Mouse (Mus musculus) heart, adult 2 months (tissue): ENCODE results near the gene Larp6. TPM values are rescaled to one million over a fixed set of nuclear protein-coding genes. Genes with fewer than 3 reads are reported as not detected.

Experiments used
- DNase-seq, 2 experiments: peaks; one replicate each; pipeline ENCODE4 v3.0.0; 2021
- H3K27ac ChIP-seq: fragments of 200-600 bp; 2 replicates; pipeline ENCODE4 v1.8.1; 2022
- H3K27me3 ChIP-seq: fragments of 200-500 bp; 2 replicates; pipeline ENCODE4 v1.6.1; 2012; ENCODE audit warnings: mild to moderate bottlenecking, low read length, inconsistent platforms, mixed read lengths; ENCODE audit not compliant: control insufficient read depth, insufficient read depth
- H3K36me3 ChIP-seq: fragments of 200-500 bp; 2 replicates; pipeline ENCODE4 v1.6.1; 2012; ENCODE audit warnings: low read length, inconsistent platforms; ENCODE audit not compliant: control insufficient read depth, insufficient read depth
- H3K4me1 ChIP-seq: fragments of 200-500 bp; 2 replicates; pipeline ENCODE4 v1.6.1; 2011; ENCODE audit warnings: low read length; ENCODE audit not compliant: control insufficient read depth, insufficient read depth
- H3K4me3 ChIP-seq: fragments of 200-600 bp; 2 replicates; pipeline ENCODE4 v1.8.1; 2022
- H3K79me2 ChIP-seq: fragments of 200-500 bp; replicated peaks from 2 replicates; pipeline ENCODE4 v1.6.1; 2012; ENCODE audit warnings: mild to moderate bottlenecking, inconsistent platforms, low read length, moderate library complexity, mixed read lengths; ENCODE audit not compliant: control insufficient read depth, insufficient read depth
- H3K9ac ChIP-seq: fragments of 200-500 bp; 2 replicates; pipeline ENCODE4 v1.6.1; 2012; ENCODE audit warnings: low read depth, mild to moderate bottlenecking, control low read depth, inconsistent platforms, low read length, mixed read lengths
- CTCF ChIP-seq: fragments of 200-600 bp; IDR thresholded peaks from 2 replicates; pipeline ENCODE4 v1.8.1; 2022; ENCODE audit warnings: antibody characterized with exemption, mild to moderate bottlenecking, moderate library complexity
- EP300 ChIP-seq: fragments of 200-500 bp; IDR thresholded peaks from 2 replicates; pipeline ENCODE4 v1.6.1; 2011; ENCODE audit warnings: low read depth, low read length, control low read depth; ENCODE audit not compliant: insufficient read depth
- POLR2A ChIP-seq: fragments of 200-500 bp; IDR thresholded peaks from 2 replicates; pipeline ENCODE4 v1.6.1; 2011; ENCODE audit warnings: mild to moderate bottlenecking, low read depth, low read length, control low read depth; ENCODE audit not compliant: insufficient read depth
- WGBS: fragments of 180-500 bp; shearing (Covaris S2); methylation state at CpG from one replicate; pipeline ENCODE4 v1.1.7; 2018; 5-methylcytosine and 5-hydroxymethylcytosine counted together
- intact Hi-C: fragments of 180-260 bp; cut with DNase I; formaldehyde crosslinking; loops from one replicate; pipeline ENCODE4 v1.15.1; 2025
- polyA plus RNA-seq: library from polyadenylated mRNA; depleted of rRNA; stranded (reverse); fragments of >200 nt; gene quantifications from 2 replicates; pipeline ENCODE4 v1.2.3, GENCODE M21; 2012
- total RNA-seq, 2 experiments: library from RNA; stranded (reverse); gene quantifications; 2 replicates each; pipeline ENCODE4 v1.2.3; 2021

Gene Larp6
- total and polyA plus RNA-seq, 3 experiments, result 0.94 to 1.9 (median 1.7) TPM

DNA sequence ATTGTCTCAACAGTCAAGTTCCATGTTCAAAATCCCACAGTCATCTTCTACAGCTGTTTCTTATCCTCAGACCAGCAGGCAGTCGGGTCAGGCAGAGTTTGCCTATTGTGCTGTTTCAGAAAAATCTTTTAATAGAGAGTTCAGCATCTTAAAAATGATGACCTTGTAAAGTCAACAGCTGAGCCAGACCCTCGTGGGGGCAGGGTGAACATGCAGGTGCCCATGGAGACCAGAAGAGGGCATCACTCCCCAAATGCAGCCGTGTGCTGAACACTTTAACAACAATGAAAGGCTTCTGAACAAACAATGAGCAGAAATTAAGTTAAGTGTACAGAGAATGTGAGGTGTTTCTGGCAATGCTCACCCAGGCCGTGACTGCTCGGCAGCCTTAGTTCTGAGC lies 3.0 kb downstream of the Larp6 start:
- 51% methylated on average over 5 of the region's 5 CpGs for WGBS
- TF ChIP-seq CTCF (peak; percentile 56), POLR2A (no peak), EP300 (no peak)
- H3K9ac ChIP-seq, result no peak overlapping the region
- no peak overlapping the region for H3K27ac ChIP-seq
- no peak for DNase-seq
- no peaks in the 10 kb centered on the region for H3K27me3 ChIP-seq
- H3K4me1 ChIP-seq, result no peaks in the 10 kb centered on the region
- no peaks in the 10 kb centered on the region for H3K79me2 ChIP-seq
- no peaks in the 10 kb centered on the region for H3K36me3 ChIP-seq
- intact Hi-C loops, result loop anchor here (5.0 kb wide), 1 partner anchor 141 kb away; no protein-coding TSS in a partner anchor
- no peak overlapping the region for H3K4me3 ChIP-seq

DNA sequence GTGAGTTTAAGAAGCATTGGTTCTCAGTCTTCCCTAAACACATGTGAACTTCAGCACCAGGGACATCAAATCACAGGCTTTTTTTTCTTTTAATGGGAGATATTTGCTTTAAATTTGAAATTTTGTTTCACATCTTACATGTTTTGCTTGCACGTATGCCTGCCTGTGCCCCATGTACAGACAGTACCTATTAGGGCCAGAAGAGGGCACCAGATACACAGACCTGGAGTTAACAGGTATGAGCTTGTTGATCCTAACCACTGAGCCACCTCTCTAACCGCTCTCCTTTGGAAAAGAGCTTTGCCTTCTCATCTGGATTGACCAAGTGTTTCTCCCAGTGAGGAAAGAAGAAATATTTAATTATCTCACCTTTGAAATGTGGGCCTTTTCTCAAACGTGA lies 5.5 kb downstream of the Larp6 start:
- WGBS, result 47% methylated on average over 3 of the region's 3 CpGs
- TF ChIP-seq CTCF, result peak; percentile 95
- no peak for TF ChIP-seq EP300
- no peaks in the 10 kb centered on the region for H3K79me2 ChIP-seq
- H3K4me3 ChIP-seq, result no peak overlapping the region
- H3K4me1 ChIP-seq, result no peaks in the 10 kb centered on the region
- intact Hi-C loops, result loop anchor here (1.0 to 5.0 kb wide), 2 partner anchors 26 to 139 kb away; no protein-coding TSS in a partner anchor
- no peaks in the 10 kb centered on the region for H3K27me3 ChIP-seq
- H3K9ac ChIP-seq, result no peak overlapping the region
- DNase-seq, result peak; percentile 41 to 59
- H3K36me3 ChIP-seq, result no peaks in the 10 kb centered on the region
- H3K27ac ChIP-seq, result no peak overlapping the region

DNA sequence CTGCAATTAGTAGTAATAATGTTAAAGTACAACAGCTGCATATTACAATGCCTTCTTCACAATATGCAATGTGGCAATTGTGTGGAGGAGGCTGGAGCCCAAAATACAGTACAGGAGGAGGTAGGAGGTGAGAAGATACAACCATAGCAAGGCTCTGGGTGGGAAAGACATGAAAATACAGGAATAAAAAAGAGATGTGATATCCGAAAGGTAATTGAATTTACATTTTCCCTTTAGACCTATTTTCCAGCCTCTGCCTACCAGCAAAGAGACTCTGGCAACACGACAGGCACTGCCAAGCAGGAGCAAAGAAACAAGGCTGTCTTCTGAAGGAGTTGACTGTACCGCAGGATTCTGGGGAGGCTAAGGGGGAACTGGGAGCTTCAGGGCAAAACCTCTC lies 6.9 kb downstream of the Larp6 start:
- TF ChIP-seq EP300 (no peak), POLR2A (no peak), CTCF (no peak)
- no peak overlapping the region for H3K4me3 ChIP-seq
- WGBS, result 80% methylated on average over 3 of the region's 3 CpGs
- intact Hi-C loops, result loop anchor here (5.0 kb wide), 1 partner anchor 138 kb away; no protein-coding TSS in a partner anchor
- no peaks in the 10 kb centered on the region for H3K79me2 ChIP-seq
- H3K27ac ChIP-seq, result no peak overlapping the region
- no peak overlapping the region for H3K9ac ChIP-seq
- peak in 1 of 2 experiments; percentile 4 for DNase-seq
- no peaks in the 10 kb centered on the region for H3K36me3 ChIP-seq
- H3K27me3 ChIP-seq, result no peaks in the 10 kb centered on the region
- no peaks in the 10 kb centered on the region for H3K4me1 ChIP-seq

DNA sequence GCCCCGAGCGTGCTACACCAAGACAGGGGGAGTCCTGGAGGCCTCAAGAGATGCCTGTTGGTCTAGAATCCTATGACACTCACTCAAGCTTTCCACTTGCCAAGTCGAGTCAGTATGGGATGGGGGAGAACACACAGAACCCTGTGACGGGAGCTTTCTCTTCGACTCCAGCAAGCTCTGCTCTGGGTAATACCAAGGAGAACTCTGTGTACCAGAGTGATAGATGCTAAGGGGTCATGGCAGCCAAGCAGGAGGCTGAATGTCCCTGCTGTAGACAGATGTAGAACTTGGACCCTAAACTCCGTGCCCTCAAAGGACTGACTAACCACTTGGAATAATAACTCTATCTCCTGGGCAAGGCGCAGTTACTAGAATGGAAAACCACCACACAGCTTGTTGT lies 12.2 kb downstream of the Larp6 start:
- Histone ChIP-seq H3K27me3 (no peaks in the 10 kb centered on the region), H3K9ac (no peak overlapping the region), H3K4me3 (no peak overlapping the region), H3K27ac (no peak overlapping the region), H3K36me3 (no peaks in the 10 kb centered on the region), H3K4me1 (no peaks in the 10 kb centered on the region), H3K79me2 (no peaks in the 10 kb centered on the region)
- DNase-seq, result no peak
- 89% methylated on average over 7 of the region's 7 CpGs for WGBS
- no peak for TF ChIP-seq EP300
- no peak for TF ChIP-seq POLR2A
- no peak for TF ChIP-seq CTCF
- intact Hi-C loops, result no loop called here

DNA sequence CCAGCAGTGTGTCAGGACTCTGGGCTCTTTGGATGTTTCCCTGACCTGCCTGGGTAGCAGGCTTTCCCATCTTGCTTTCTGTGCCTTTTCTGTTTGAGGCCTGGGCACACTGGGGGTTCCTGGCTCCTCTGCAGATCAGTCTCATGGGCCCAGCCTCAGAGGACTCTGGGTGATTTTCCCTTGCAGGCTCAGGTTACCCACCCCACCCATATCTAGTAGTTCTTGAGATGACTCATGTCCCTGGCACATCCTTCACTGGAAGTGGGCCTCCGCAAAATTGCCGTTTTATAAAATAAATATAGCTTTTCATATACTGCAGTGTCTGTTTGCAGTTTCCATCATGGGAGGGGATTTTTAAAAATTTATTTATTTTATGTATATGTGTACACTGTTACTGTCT lies 21.5 kb downstream of the Larp6 start:
- no peaks in the 10 kb centered on the region for H3K36me3 ChIP-seq
- intact Hi-C loops, result no loop called here
- TF ChIP-seq CTCF, result no peak
- no peak for TF ChIP-seq EP300
- no peak for TF ChIP-seq POLR2A
- H3K4me3 ChIP-seq, result no peak overlapping the region
- no peaks in the 10 kb centered on the region for H3K4me1 ChIP-seq
- H3K9ac ChIP-seq, result no peak overlapping the region
- H3K79me2 ChIP-seq, result no peaks in the 10 kb centered on the region
- no peak for DNase-seq
- 78% methylated on average over 2 of the region's 2 CpGs for WGBS
- H3K27ac ChIP-seq, result no peak overlapping the region
- no peaks in the 10 kb centered on the region for H3K27me3 ChIP-seq

DNA sequence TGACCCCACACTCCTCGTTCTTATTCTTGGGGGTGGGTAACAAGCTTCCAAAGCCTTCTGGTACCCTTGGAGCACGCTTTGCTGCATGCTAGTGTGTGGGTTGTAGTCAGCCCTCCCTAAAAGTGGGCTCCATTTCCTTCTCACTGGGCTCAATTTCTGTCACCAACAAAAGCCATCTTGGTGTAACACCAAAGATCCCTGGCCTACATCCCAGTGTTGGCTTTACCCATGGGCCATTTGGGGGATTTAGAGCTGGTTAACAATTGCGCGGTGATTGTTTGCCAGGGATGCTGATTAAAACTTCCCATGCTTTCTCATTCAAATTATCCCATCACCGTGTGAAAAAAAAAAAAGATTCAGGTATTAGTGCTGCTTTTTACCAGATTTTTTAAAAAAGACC lies 26.3 kb downstream of the Larp6 start:
- no peak overlapping the region for H3K9ac ChIP-seq

More for the DNA sequence above, 26.3 kb downstream of the Larp6 start:
- Histone ChIP-seq H3K27ac (no peak overlapping the region), H3K4me3 (no peak overlapping the region), H3K27me3 (no peaks in the 10 kb centered on the region), H3K79me2 (no peaks in the 10 kb centered on the region), H3K4me1 (peaks cover 15% of the 10 kb centered on the region), H3K36me3 (no peaks in the 10 kb centered on the region)
- TF ChIP-seq EP300, result no peak
- no peak for TF ChIP-seq CTCF
- no peak for TF ChIP-seq POLR2A
- WGBS, result 96% methylated on average over 5 of the region's 5 CpGs
- no peak for DNase-seq
- intact Hi-C loops, result no loop called here
